ENCODE assay signal across 26 mouse cellular contexts in the genomic region with DNA sequence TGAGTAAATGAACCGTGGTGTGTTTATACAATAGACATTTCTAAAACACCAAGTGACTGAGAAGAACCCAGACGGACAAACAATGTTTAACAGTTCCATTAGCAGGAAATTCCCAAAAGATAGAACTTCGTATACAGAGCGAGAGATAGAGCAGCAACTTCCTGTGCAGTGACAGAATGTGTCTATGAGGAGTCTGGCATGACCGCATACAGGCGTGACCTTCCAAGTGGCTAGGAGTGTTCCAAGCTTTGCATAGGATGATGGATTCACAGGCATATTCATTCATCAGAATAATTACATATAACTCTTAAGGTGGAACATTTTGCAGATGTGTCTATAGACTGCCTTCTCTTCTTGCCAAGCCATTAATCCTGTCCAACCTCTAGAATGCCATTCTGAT. TPM values are rescaled to one million over a fixed set of nuclear protein-coding genes. Genes with fewer than 3 reads are reported as not detected.
"Had no signal": no experiment of that assay in that cellular context is flagged by ENCODE, and none has a peak within 500 bp of the region (broad histone marks: within the 10 kb centered on the region; RNA-seq: fewer than 3 reads in every experiment).

No protein-coding gene starts in this region.

- H3K9ac ChIP-seq: forebrain, postnatal 0 days; heart, embryonic 13.5 days; heart, embryonic 15.5 days; hindbrain, embryonic 13.5 days; hindbrain, embryonic 15.5 days; kidney, embryonic 15.5 days; limb, embryonic 13.5 days; limb, embryonic 15.5 days had no signal

- H3K27me3 ChIP-seq: heart, embryonic 13.5 days; heart, embryonic 15.5 days; hindbrain, embryonic 13.5 days; hindbrain, embryonic 15.5 days; kidney, embryonic 15.5 days; limb, embryonic 13.5 days; limb, embryonic 15.5 days had no signal

- H3K27ac ChIP-seq: heart, embryonic 13.5 days; heart, embryonic 15.5 days; hindbrain, embryonic 13.5 days; hindbrain, embryonic 15.5 days; hindbrain, postnatal 0 days; kidney, embryonic 15.5 days; kidney, postnatal 0 days; limb, embryonic 13.5 days; limb, embryonic 15.5 days had no signal

- H3K4me3 ChIP-seq: heart, embryonic 13.5 days; heart, embryonic 15.5 days; hindbrain, embryonic 13.5 days; hindbrain, embryonic 15.5 days; kidney, embryonic 15.5 days; limb, embryonic 13.5 days; limb, embryonic 15.5 days had no signal

- H3K4me1 ChIP-seq: heart, embryonic 13.5 days; heart, embryonic 15.5 days; hindbrain, embryonic 13.5 days; hindbrain, embryonic 15.5 days; kidney, embryonic 15.5 days; limb, embryonic 13.5 days; limb, embryonic 15.5 days had no signal

- DNase-seq: forebrain, postnatal 0 days; gastrocnemius, postnatal 14 days; gastrocnemius, postnatal 36 days; heart, adult 18-20 months; heart, postnatal 10 days; heart, postnatal 36 days; kidney, adult 11 months; kidney, adult 2 months; kidney, adult 9 months; kidney, postnatal 14 days; kidney, postnatal 36 days; layer of hippocampus, adult 9-11 months; layer of hippocampus, postnatal 36 days; left cerebral cortex, postnatal 4 days had no signal

- H3K4me2 ChIP-seq: heart, embryonic 11.5 days; heart, embryonic 13.5 days; heart, embryonic 15.5 days; hindbrain, embryonic 13.5 days; hindbrain, embryonic 15.5 days; kidney, embryonic 15.5 days; limb, embryonic 13.5 days; limb, embryonic 15.5 days had no signal

- ATAC-seq: forebrain, postnatal 0 days; hindbrain, postnatal 0 days; intestine, embryonic 16.5 days had no signal

- H3K36me3 ChIP-seq: heart, embryonic 13.5 days; heart, embryonic 15.5 days; hindbrain, embryonic 13.5 days; hindbrain, embryonic 15.5 days; kidney, embryonic 15.5 days; limb, embryonic 13.5 days; limb, embryonic 15.5 days had no signal

- H3K9me3 ChIP-seq: heart, embryonic 13.5 days; heart, embryonic 15.5 days; hindbrain, embryonic 13.5 days; hindbrain, embryonic 15.5 days; kidney, embryonic 15.5 days; limb, embryonic 13.5 days; limb, embryonic 15.5 days had no signal

RNA-seq across cellular contexts. Expression of gene Col24a1, which starts 18.1 kb away (rescaled TPM):
- total RNA-seq: hematopoietic stem cell, adult 5-6 weeks had no signal
